Mouse (Mus musculus): Measurements from ENCODE around the gene Ddc. TPM values are rescaled to one million over a fixed set of nuclear protein-coding genes. Genes with fewer than 3 reads are reported as not detected.

The Ddc gene
- total RNA-seq, 2 experiments from 2014 or later = 3.9 to 4.2 TPM

DNA sequence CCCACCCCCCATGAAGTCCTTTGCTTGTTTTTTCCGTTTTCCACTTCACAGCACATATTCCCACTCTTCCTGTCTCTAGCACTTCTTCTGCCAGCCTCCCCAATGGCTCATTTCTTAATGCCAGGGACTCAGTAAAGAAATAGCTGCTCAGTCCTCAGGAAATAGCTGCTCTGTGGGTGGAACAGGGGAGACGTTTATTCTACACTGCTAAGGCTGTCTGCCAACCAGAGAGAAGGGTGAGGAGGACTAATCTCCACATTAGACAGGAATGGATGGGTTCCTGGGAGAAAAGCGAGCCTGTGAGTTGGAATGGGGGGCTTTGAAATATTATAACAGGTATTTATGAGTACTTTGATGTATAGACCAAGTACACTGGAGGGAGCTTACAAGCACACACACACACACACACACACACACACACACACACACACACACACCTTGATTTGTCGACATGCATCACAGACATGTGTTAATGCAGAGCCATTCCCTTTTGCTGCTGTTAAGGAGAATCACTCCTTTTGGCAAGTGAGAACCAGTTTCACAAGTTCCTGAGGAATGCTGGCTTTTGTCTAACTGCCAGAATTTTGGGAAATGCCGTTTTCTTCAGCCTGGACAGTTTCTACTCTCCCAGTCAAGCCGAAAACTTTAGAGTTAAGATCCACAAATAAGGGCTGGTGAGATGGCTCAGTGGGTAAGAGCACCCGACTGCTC lies 9.9 kb upstream of the Ddc start:
- DNase-seq (ENCODE audit: low spot score in 2 of 2) = peak in 1 of 2 experiments; percentile 16

DNA sequence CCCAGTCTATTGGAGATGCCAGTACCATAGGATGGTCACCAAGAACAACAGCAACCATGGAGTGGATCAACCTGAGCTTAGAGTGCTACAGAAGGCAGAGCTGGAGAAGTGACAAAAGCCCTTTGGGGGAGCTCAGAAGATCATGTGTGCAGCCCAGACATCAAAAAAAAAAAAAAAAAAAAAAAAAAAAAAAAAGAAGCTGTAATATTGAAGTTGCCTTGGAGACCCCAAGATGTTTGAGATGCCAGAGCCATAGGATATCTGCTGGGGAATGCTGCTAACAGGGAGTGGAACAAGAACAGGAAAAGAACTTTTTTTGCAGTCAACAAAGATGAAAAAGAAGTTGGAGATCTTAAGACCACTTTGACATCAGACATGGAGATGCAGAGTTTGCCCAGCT lies 7.6 kb upstream of the Ddc start:
- DNase-seq (ENCODE audit: low spot score in 2 of 2) = no peak

DNA sequence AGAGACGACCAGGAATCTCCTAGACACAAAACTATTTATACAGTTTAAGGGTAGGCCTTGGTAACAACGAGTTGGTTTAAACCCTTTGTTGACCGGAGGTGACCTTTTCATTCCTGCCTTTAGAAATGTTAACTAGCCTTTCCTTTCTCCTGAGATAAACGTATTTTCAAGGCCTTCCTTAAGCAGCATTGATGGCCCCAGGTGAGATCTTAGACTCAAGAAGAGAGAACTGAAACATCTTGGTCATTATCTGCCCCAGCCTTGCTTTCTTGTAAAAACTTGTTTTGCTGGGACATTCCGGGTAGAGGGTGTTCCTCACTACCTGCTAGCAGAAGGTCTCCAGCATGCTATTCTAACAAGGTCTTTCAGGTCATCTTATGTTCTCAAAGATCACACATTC lies 7.1 kb upstream of the Ddc start:
- DNase-seq (ENCODE audit: low spot score in 2 of 2) = no peak

DNA sequence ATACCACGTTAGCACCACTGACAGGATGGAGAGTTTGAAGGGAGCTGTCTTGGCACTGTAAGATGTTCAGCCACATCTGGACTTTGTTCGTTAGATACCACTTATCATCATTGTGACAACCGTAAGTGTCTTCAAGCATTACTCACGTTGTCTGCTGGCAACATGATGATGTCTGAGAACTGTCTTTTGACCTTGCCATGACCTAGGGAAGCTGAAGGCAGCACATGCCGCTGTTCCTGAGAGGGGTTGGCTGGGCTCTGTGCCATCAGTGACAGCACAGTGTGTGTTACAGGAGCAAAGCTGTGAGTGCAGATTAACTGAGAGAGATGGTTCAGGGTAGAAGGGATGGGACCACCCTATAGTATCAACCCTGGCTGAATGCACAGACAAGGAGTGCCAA lies 3.6 kb upstream of the Ddc start:
- DNase-seq (ENCODE audit: low spot score in 2 of 2) = no peak

DNA sequence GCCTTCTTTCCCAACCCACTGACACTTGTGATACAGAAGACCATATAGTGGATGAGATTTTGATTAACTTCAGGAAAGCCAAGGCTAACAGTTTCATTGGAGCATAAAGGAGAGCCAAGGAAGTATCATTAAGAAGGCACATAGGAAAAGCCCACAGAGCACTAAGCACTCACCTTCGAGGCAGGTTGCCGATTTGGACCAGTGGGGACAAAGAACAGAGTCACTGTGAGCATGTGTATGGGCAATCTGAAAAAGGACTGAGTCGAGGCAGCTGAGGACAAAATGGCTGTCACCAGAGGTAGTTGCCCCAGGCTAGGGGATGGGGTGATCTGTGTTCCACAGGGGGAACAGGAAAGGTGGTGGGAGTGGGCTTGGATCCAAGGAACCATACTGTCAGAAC lies 552 bp upstream of the Ddc start:
- no peak for DNase-seq (ENCODE audit: low spot score in 2 of 2)

DNA sequence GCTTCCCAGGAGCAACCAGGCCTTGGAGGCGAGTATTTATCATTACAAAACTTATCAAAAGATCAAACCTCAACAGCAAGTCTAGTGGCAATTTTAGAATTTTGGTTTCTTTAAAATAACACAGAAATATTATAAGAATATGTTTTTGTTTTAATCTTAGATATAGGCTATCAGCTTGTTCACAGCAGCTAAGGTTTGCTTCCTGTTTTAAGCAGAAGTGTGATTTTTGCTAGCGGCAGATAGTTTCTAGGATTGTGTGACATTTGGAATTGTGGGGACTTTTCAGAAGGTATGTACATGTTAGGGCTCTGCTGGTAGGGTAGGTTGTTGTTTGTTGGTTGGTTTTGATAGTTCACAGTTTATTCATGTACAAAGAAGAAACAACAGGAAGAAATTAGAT lies 2.5 kb downstream of the Ddc start:
- DNase-seq (ENCODE audit: low spot score in 2 of 2) = no peak

DNA sequence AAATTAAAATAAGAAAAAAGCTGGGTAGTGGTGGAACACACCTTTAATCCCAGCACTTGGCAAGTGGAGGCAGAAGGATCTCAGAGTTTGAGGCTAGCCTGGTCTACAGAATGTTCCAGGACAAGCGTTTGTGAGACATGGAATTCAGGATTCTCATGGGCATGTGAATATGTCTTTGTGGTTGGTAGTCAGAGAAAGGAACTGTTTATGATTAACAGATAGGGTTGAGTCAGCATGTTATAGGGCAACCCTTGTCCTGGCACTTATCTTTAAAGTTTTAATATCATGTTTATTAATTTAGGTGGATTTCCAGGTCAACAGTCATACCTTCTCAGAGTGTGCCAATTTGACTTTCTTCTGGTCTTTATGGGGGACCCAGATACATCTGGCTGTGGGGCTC lies 4.2 kb downstream of the Ddc start:
- DNase-seq (ENCODE audit: low spot score in 2 of 2) = no peak

DNA sequence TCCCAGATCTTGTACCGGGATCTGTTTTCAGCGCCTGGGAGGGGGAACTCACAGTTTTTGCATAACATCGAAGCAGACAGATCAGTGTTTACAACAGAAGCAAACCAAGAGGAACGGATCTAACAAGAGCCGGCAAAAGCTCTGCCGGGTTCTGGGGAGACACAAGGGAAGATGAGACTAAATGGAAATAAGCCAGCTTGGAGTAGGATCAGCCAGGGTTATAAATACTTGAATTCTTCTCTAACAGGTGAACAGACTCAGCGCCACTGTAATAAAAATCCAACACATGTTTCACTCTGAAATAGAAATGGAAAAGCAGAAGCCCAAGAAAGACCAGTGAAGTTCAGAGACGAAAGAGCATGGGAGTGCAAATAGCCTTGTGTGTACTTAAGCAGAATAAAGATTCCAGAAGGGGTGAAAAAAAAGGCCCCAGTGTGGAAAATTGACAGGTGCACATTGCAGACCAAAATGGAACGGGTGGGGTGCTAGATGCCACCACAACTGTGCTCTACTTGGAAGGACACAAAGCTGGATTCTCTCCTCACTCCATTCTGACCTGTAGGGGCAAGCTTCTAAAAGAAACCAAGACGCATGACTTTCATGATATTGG lies 4.8 kb downstream of the Ddc start:
- DNase-seq (ENCODE audit: low spot score in 2 of 2) = no peak

DNA sequence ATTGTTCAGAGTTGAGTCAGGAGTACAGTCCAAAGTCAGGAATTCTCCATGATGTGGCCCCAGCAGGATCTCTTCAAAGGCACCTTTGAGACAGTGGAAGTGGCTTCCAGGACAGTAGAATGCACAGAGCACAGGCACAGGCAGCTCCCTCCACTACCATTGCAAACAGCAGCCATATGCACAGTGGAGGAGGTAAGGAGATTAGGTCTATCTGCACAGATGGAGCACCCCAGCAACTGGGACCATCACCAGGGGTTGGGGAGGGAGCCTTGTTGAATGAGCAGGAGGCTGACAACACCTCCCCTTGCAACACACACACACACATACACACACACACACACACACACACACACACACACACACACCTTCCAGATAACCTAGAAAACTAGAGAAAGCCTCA lies 6.1 kb downstream of the Ddc start:
- no peak for DNase-seq (ENCODE audit: low spot score in 2 of 2)

DNA sequence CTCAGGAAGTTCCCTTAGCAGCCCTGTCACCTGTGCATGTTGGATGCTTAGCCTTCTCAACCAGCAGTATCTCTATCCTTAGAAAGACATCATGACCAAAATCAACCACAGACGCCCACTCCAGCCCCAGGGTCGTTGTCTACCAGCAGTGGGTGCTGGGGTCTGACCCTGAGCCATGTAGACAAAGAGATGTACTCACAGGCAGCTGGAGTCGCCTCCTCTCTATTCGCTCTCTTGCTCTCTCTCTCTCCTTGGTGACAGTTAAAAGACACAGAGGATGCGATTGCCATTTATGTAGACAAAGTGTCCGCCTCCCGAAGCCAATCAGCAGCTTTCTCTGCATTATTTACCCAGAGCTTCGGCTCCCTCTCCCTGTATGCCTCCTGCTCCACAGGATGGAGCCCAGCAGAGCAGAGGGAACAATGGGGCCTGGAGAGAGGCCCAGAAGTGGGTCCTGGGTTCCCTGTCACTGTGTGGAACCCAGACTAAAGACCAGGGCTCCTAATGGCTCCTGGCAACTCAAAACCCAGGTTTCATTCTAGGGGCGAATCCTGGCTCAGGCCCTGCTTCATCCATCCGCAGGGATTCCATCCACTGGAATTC lies 7.7 kb downstream of the Ddc start:
- DNase-seq (ENCODE audit: low spot score in 2 of 2) = no peak

DNA sequence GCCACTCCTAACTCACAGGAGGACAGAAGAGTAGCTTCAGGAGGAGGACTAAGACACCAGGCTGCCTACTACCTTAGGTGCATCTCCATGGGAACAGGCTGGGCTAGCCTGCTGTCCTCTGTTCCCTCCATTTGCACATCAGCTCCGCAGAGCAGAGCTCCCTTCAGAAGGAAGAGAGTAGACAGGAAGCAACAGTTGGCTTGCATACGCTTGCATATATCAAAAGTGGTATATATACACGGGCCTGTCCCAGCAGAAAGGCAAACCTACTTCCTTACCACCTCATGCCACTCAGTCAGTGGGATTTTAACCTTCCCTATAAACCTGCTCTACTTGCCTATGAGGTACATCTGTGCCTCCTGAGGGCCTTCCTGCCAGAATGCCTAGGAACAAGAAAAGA lies 9.2 kb downstream of the Ddc start:
- no peak for DNase-seq (ENCODE audit: low spot score in 2 of 2)

DNA sequence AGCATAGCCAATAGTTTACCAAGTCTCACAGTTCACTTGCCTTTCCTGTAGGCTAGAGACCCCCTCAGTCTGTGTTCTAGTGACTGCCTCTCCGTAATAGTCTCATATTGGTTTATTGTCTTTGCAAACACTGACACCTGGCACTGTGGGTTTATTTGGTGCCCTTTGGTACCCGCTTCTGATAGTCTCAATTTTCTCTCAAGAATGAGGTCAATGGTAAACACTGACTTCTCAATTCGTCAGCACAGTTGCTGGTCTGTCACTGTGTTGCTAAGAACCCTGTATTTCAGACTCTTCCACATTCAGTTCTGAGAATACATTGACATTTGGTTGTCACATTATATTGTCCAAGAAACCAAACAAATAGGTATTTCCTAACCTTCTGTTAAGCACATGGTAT lies 9.9 kb downstream of the Ddc start:
- no peak for DNase-seq (ENCODE audit: low spot score in 2 of 2)

DNA sequence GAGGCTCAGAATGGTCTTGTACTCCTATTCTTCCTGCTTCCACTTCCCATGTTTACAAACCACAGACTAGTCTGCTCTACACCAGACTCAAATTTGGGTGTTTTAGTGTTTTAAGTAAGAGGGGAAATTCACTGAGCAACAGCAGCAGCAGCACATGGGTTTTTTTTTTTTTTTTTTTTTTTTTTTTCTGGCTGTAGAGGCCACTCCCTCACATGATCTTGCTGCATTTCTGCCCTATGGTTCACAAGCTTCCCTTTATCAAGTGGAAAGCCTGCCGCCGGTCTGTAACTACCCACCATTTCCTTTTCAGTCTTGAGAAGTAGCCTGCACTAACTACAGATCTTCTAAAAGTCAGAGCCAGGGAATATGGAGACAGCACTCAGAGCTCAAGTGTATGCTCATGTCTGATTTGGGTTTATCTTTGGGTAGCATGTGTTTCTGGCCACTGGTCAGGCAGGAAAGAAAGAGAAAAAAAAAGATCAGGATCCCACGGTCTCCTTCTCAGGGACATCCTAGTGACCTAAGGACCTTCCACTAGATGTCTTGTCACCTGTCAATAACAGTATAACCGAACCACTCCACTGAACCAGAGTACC lies 11.4 kb downstream of the Ddc start:
- no peak for DNase-seq (ENCODE audit: low spot score in 2 of 2)

DNA sequence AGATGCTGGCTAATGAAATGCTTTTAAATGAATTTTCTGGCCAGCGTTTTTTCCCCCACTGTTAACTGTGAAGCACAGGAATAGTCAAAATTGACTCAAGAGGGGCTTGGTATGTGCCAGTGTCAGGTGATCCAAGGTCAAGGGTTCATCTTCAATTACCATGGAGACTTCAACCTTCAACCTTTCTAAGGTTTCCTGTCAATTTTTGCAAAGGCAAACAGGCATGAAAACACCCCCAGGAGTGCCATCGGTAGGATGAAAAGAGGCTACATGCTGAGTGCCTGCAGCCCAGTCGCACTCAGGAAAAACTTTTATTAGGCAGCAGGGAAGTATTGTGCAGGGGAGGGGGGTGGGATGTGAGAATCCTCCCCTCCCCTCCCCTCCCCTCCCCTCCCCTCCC lies 12.0 kb downstream of the Ddc start:
- DNase-seq (ENCODE audit: low spot score in 2 of 2) = no peak

DNA sequence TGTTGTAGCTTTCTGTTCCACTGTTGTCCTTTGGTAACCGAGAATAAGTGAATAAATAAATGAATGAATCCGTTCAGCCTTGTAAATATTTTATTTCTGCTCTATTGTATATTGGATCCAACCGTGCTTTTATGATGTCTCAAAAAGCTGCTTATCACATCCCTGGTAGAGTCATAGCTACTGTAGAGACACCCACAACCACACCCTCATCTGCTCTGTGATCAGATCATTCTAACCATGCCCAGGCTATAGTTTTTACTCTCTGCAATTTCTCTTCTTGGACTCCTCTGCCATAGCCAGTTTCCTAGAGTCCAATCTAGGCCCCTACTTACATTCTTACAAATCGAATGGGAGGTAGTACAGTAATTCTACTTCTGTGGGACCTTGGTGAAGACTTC lies 12.7 kb downstream of the Ddc start:
- no peak for DNase-seq (ENCODE audit: low spot score in 2 of 2)

DNA sequence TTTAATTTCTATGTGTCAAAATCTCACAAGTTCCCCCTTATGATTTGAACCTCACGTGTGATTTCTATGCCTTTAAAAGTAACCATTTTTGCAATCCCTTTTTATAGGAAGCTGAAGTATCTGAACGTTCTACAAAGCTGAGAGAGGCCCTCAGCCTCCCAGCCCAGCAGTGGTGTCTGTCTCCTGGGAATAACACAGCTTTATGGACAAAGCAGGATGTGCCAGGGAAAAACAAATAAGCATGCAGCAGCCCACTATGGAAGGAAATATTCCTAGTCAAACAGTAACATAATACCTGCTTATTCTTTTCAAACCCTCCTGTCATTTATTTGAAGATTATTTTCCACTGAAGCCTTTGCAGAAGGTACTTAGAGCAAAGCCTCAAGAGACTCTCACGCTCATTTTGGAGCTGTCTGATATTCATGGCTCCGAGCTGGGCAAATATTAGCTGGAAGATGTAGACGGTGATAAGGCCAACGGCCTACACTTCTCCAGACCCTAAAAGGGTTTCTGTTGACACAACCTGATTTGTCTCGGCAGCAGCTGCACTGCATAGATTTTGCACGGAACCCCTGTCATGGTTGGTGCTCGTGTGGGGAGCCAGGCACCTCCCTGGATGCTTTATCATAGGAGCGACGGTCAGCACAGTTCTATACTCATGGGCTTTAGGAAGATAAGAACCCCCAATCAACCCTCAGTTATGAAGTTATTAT lies 13.3 kb downstream of the Ddc start:
- no peak for DNase-seq (ENCODE audit: low spot score in 2 of 2)

DNA sequence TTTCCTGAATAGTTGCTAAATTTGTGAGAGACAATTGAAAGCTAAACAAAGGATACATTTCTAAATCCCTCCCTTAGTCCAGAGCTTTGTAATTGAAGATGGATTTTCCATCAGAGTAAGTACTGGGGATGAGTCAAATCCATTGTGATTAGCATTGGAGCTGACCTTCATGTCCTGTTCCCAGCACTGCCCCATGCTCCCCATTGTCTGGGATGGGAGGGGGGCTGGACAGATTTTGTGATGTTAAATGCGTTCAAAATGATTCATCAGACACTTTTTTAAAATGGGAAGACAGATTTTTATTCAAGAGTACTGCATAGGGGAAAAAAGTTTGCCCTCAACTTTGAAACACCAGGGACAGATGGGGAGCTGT lies 16.2 kb downstream of the Ddc start:
- DNase-seq (ENCODE audit: low spot score in 2 of 2) = no peak

DNA sequence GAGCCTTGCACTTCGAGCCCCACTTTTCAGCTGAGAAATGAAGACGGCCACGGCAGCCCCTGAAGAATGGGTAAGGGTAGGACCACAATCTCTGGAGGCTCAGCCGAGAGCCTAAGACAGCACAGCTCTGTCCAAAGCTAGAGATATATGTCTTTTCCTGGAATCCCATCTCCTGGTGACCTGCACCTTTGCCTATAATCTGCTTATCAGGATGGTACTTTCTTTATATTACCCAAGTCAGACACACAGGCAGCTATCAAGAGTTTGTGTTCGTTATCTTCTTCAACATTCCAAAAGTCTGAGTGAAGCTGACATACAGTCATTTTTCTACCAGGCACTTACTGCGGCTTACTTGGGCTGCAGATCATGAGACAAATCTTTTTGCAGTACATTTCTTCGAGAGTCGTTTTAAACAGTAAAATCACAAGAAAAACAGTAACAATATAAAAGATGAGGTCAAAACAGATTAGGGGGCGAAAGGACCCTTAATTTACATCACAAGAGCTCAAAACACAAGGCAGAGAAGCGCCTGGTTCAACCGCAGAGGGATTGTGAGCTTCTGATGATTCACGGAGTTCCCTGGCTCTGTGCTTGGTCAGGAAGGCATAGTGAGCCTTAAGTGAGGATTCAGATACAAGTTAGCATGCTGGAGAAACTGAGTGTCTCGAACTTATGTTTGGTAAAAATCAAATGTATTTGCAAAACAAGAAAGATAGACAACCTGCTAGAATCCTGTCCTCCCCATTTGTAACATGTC lies 16.7 kb downstream of the Ddc start:
- no peak for DNase-seq (ENCODE audit: low spot score in 2 of 2)

DNA sequence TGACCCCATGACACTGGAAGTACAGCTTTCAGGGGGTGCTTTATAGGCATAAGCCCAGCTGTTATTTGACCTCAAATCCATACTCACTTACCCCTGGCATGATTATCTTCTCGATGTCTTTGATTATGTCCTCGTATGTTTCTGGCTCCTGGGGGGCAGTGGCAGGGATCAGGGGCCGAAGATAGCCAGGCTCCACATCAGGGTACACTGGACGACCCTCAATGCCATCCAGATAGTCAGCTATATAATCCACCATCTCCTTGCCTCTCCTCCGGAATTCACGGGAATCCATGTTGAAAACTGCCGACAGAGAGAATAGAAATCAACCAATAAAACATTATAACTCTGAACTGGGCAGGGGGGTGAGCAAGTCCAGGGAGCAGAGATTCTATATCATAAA lies 17.6 kb downstream of the Ddc start:
- no peak for DNase-seq (ENCODE audit: low spot score in 2 of 2)

DNA sequence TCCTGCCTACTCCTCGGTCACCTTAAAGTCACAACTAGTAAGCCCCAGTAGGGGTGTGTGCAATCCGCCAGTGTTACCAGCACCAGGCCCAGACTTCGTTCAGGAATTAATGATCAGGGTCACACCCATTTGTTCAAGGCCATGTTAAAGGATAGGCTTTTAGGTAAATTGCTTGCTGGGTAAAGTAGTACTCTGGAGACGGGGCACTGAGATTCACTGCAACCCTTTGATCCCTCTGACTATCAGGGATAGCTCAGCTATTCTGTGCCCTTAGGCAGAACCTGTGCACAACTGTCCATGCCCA lies 18.3 kb downstream of the Ddc start:
- DNase-seq (ENCODE audit: low spot score in 2 of 2) = no peak

DNA sequence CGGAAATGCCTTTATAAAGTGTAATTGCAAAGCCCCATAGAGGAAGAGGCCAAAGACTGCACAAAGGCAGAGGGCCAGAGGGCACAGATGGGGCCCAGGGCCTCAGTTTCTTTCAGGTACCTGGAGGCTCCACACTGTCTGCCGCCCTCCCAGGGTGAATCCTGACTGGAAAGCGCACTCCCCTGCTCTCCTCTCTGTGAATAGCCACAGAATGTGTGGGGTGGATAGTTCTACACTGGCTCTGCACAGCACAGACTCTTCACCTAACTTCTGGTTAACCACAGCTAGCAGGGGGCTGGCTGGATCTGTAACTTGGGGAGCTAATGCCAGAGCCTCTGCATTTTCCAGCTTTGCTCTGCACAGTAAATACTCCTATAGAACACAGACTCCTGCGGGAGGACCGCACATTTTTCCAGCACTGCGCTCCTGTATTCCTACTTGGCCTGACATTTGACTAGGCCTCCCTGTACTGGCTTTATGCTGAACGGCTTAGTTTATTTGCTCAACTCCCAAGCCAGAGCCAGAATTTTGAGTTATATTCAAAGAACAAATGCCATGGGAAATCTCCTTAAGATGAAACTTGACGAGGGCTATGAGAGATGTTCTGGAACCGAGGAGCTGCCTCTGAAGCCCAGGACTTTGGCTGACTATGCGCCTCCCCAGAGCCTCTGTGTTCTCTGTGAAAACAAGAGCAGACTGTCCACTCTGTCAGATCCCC lies 18.8 kb downstream of the Ddc start:
- no peak for DNase-seq (ENCODE audit: low spot score in 2 of 2)
